Mouse (Mus musculus) liver, embryonic 12.5 days (tissue): ENCODE results near the gene Cela3a. TPM values are rescaled to one million over a fixed set of nuclear protein-coding genes. Genes with fewer than 3 reads are reported as not detected.
A peak's percentile ranks its signal among the peaks of the same experiment; 100 is the strongest.
"Not testable (repeated sequence)": the region's sequence is repeated elsewhere in the genome, so short reads cannot be mapped to it uniquely, and the experiment has no call there.

Source experiments
- ATAC-seq: fragments of 200-750 bp; cut with Nextera tagmentation; 2 replicates; pipeline ENCODE4 v1.8.0; 2017; ENCODE audit warnings: moderate number of reproducible peaks, mild to moderate bottlenecking, moderate library complexity
- H3K27ac ChIP-seq: fragments of 300-500 bp; sonication (generic); 2 replicates; pipeline ENCODE4 v1.5.1; 2016; ENCODE audit warnings: mild to moderate bottlenecking
- H3K27me3 ChIP-seq: fragments of 300-500 bp; sonication (generic); replicated peaks from 2 replicates; pipeline ENCODE4 v1.6.1; 2016; ENCODE audit warnings: mild to moderate bottlenecking, moderate library complexity
- H3K36me3 ChIP-seq: fragments of 300-500 bp; sonication (generic); 2 replicates; pipeline ENCODE4 v1.6.1; 2016; ENCODE audit warnings: mild to moderate bottlenecking, moderate library complexity
- H3K4me1 ChIP-seq: fragments of 300-500 bp; sonication (generic); 2 replicates; pipeline ENCODE4 v1.6.1; 2016
- H3K4me2 ChIP-seq: fragments of 300-500 bp; sonication (generic); 2 replicates; pipeline ENCODE4 v1.6.1; 2016; ENCODE audit warnings: mild to moderate bottlenecking, moderate library complexity
- H3K4me3 ChIP-seq: fragments of 300-500 bp; sonication (generic); 2 replicates; pipeline ENCODE4 v1.5.1; 2016; ENCODE audit warnings: mild to moderate bottlenecking, moderate library complexity
- H3K9ac ChIP-seq: fragments of 300-500 bp; sonication (generic); 2 replicates; pipeline ENCODE4 v1.6.1; 2016; ENCODE audit warnings: mild to moderate bottlenecking, moderate library complexity
- H3K9me3 ChIP-seq: fragments of 300-500 bp; sonication (generic); replicated peaks from 2 replicates; pipeline ENCODE4 v1.6.1; 2016; ENCODE audit warnings: mild to moderate bottlenecking, moderate library complexity
- WGBS: fragments of 180-500 bp; shearing (Covaris S2); methylation state at CpG from one replicate; pipeline ENCODE4 v1.1.7; 2016; ENCODE audit not compliant: insufficient replicate concordance; 5-methylcytosine and 5-hydroxymethylcytosine counted together
- polyA plus RNA-seq: library from polyadenylated mRNA; unstranded; fragments of >200 nt; fragmentation: Nextera tagmentation; extraction: Ambion mirVana; gene quantifications from 2 replicates; pipeline ENCODE4 v1.2.1, GENCODE M21; 2016

The Cela3a gene
- polyA plus RNA-seq, 1 experiment from 2014 or later, result not detected

GRCm38 (mm10) chr4:137412185-137412709, 2.7 kb upstream of the Cela3a start:
- 61% methylated on average over 7 of the region's 7 CpGs for WGBS
- H3K4me3 ChIP-seq, H3K27me3 ChIP-seq, ATAC-seq, H3K36me3 ChIP-seq, H3K9me3 ChIP-seq, H3K27ac ChIP-seq, H3K4me2 ChIP-seq, H3K4me1 ChIP-seq, H3K9ac ChIP-seq: not testable (repeated sequence)

GRCm38 (mm10) chr4:137405571-137405970, 4.0 kb downstream of the Cela3a start:
- Histone ChIP-seq H3K4me2 (no peak overlapping the region), H3K27me3 (peaks cover 16% of the 10 kb centered on the region), H3K4me3 (no peak overlapping the region), H3K36me3 (no peaks in the 10 kb centered on the region), H3K27ac (no peak overlapping the region), H3K4me1 (no peaks in the 10 kb centered on the region), H3K9ac (no peak overlapping the region), H3K9me3 (no peaks in the 10 kb centered on the region)
- 66% methylated on average over 3 of the region's 3 CpGs for WGBS
- ATAC-seq, result no peak

- Histone ChIP-seq H3K4me3 (no peak overlapping the region), H3K9ac (no peak overlapping the region), H3K4me1 (peaks cover 12% of the 10 kb centered on the region), H3K27me3 (no peaks in the 10 kb centered on the region), H3K36me3 (no peaks in the 10 kb centered on the region), H3K27ac (no peak overlapping the region), H3K9me3 (no peaks in the 10 kb centered on the region), H3K4me2 (no peak overlapping the region)
- 68% methylated on average over 15 of the region's 15 CpGs for WGBS
- ATAC-seq, result no peak
Measured at GRCm38 (mm10) chr4:137396641-137397525, 12.7 kb downstream of the Cela3a start.

GRCm38 (mm10) chr4:137393378-137394135, 16.0 kb downstream of the Cela3a start:
- no peaks in the 10 kb centered on the region for H3K27me3 ChIP-seq
- no peak overlapping the region for H3K9ac ChIP-seq
- no peak overlapping the region for H3K4me3 ChIP-seq
- no peaks in the 10 kb centered on the region for H3K9me3 ChIP-seq
- WGBS, result 63% methylated on average over 9 of the region's 9 CpGs
- ATAC-seq, result no peak
- H3K27ac ChIP-seq, result no peak overlapping the region
- no peak overlapping the region for H3K4me2 ChIP-seq
- 0 out of 2 replicates have a peak, but pooled peaks cover 2% of the 10 kb centered on the region for H3K36me3 ChIP-seq
- H3K4me1 ChIP-seq, result peaks cover 22% of the 10 kb centered on the region

GRCm38 (mm10) chr4:137392874-137393273, 16.7 kb downstream of the Cela3a start:
- H3K36me3 ChIP-seq, result 0 out of 2 replicates have a peak, but pooled peaks cover 2% of the 10 kb centered on the region
- peaks cover 22% of the 10 kb centered on the region for H3K4me1 ChIP-seq
- no peaks in the 10 kb centered on the region for H3K9me3 ChIP-seq
- no peak for ATAC-seq
- H3K9ac ChIP-seq, result no peak overlapping the region
- H3K27me3 ChIP-seq, result no peaks in the 10 kb centered on the region
- H3K27ac ChIP-seq, result no peak overlapping the region
- no peak overlapping the region for H3K4me2 ChIP-seq
- 76% methylated on average over 9 of the region's 9 CpGs for WGBS
- H3K4me3 ChIP-seq, result no peak overlapping the region

GRCm38 (mm10) chr4:137391287-137391686, 18.3 kb downstream of the Cela3a start:
- Histone ChIP-seq H3K4me2 (no peak overlapping the region), H3K4me3 (no peak overlapping the region), H3K36me3 (0 out of 2 replicates have a peak, but pooled peaks cover 2% of the 10 kb centered on the region), H3K4me1 (peaks cover 34% of the 10 kb centered on the region), H3K27me3 (no peaks in the 10 kb centered on the region), H3K9ac (no peak overlapping the region), H3K9me3 (no peaks in the 10 kb centered on the region), H3K27ac (no peak overlapping the region)
- no peak for ATAC-seq
- 72% methylated on average over 3 of the region's 3 CpGs for WGBS

GRCm38 (mm10) chr4:137390196-137390595, 19.4 kb downstream of the Cela3a start:
- no peaks in the 10 kb centered on the region for H3K27me3 ChIP-seq
- no peak overlapping the region for H3K4me2 ChIP-seq
- H3K9ac ChIP-seq, result no peak overlapping the region
- ATAC-seq, result no peak
- no peaks in the 10 kb centered on the region for H3K9me3 ChIP-seq
- peaks cover 34% of the 10 kb centered on the region for H3K4me1 ChIP-seq
- 0 out of 2 replicates have a peak, but pooled peaks cover 2% of the 10 kb centered on the region for H3K36me3 ChIP-seq
- H3K4me3 ChIP-seq, result no peak overlapping the region
- 82% methylated on average over 4 of the region's 4 CpGs for WGBS
- no peak overlapping the region for H3K27ac ChIP-seq

GRCm38 (mm10) chr4:137388983-137389382, 20.6 kb downstream of the Cela3a start:
- 38% methylated on average over 6 of the region's 6 CpGs for WGBS
- H3K9me3 ChIP-seq, result no peaks in the 10 kb centered on the region
- H3K27me3 ChIP-seq, result no peaks in the 10 kb centered on the region
- H3K27ac ChIP-seq, result peak overlapping the region; percentile 99
- peak overlapping the region; percentile 78 for H3K4me3 ChIP-seq
- ATAC-seq, result no peak
- peaks cover 34% of the 10 kb centered on the region for H3K4me1 ChIP-seq
- 0 out of 2 replicates have a peak, but pooled peaks cover 2% of the 10 kb centered on the region for H3K36me3 ChIP-seq
- H3K4me2 ChIP-seq, result peak overlapping the region; percentile 86
- peak overlapping the region; percentile 87 for H3K9ac ChIP-seq

- peak; percentile 92 for ATAC-seq
- Histone ChIP-seq H3K27ac (peak overlapping the region; percentile 99), H3K36me3 (0 out of 2 replicates have a peak, but pooled peaks cover 2% of the 10 kb centered on the region), H3K27me3 (no peaks in the 10 kb centered on the region), H3K4me2 (peak overlapping the region; percentile 86), H3K4me3 (peak overlapping the region; percentile 78), H3K9ac (peak overlapping the region; percentile 87), H3K9me3 (no peaks in the 10 kb centered on the region), H3K4me1 (peaks cover 34% of the 10 kb centered on the region)
- WGBS, result under 1% methylated on average over 46 of the region's 46 CpGs
Measured at GRCm38 (mm10) chr4:137388059-137388794, 21.4 kb downstream of the Cela3a start.

- Histone ChIP-seq H3K27me3 (no peaks in the 10 kb centered on the region), H3K9me3 (no peaks in the 10 kb centered on the region), H3K4me3 (peak overlapping the region; percentile 78), H3K9ac (peak overlapping the region; percentile 87), H3K27ac (peak overlapping the region; percentile 99), H3K4me2 (peak overlapping the region; percentile 86), H3K4me1 (peaks cover 28% of the 10 kb centered on the region), H3K36me3 (0 out of 2 replicates have a peak, but pooled peaks cover 2% of the 10 kb centered on the region)
- ATAC-seq, result 0 out of 2 replicates have a peak, but pooled peaks have one; percentile 28
- WGBS, result under 1% methylated on average over 20 of the region's 20 CpGs
Measured at GRCm38 (mm10) chr4:137387482-137388058, 22.0 kb downstream of the Cela3a start.
